Mouse (Mus musculus) heart, adult 11 months (tissue): ENCODE results near the gene Tmem151b.
A peak's percentile ranks its signal among the peaks of the same experiment; 100 is the strongest.

Experiments
- DNase-seq: peaks from one replicate; pipeline ENCODE4 v3.0.0; 2022

Tmem151b gene

GRCm38 (mm10) chr17:45544873-45545277 is 4.6 kb downstream of the Tmem151b start:
- DNase-seq = no peak

DNA sequence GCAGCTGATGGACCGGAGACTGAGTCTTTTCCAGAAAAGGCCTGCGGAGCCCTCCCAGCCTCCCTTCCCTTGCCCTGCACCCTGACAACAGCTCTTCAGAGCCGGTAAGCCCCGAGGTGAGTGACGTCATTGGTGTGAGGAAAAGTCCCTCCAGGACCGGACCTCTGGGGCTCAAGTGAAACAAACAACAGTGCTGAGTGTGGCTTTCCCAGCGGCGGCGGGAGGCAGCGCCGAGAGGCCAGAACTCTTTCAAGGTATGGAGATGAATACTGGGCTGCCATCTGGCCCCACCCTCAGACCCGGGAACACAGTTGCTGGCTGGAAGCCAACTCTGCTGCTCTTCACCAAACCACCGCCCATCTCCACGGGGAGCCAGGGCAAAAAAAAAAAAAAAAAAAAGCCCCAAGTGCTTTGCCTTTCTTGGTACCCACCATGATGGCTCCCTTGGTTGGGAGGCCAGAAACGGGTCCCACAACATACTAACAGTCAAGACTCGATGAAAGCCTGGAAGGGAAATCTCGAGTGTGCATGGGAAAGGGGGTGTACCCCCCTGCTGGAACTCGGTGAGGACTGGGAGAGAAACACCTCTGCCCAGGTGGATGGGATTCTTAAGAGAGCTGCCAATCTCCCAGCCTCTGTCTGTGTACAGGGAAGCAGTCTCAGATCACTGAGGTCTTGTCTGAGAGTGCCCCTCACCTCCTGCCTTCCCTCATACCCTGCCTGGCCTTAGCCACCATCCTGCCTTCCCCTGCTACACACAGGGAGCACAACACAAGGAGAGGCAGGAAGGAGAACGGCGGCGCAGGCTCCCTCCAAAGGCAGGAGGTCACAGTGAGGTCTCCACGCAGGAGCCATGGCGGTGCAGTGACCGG is 5.2 kb downstream of the Tmem151b start:
- peak; percentile 84 for DNase-seq

GRCm38 (mm10) chr17:45543115-45543514 is 6.4 kb downstream of the Tmem151b start:
- DNase-seq = no peak

- peak; percentile 74 for DNase-seq
Observed at GRCm38 (mm10) chr17:45542705-45543104, 6.8 kb downstream of the Tmem151b start.

- DNase-seq = peak; percentile 78
Observed at GRCm38 (mm10) chr17:45542129-45542528, 7.3 kb downstream of the Tmem151b start.

GRCm38 (mm10) chr17:45539664-45540063 is 9.8 kb downstream of the Tmem151b start:
- peak; percentile 81 for DNase-seq

- no peak for DNase-seq
Observed at GRCm38 (mm10) chr17:45538394-45538793, 11.1 kb downstream of the Tmem151b start.

GRCm38 (mm10) chr17:45536264-45536663 is 13.2 kb downstream of the Tmem151b start:
- no peak for DNase-seq

GRCm38 (mm10) chr17:45532896-45533295 is 16.6 kb downstream of the Tmem151b start:
- peak; percentile 88 for DNase-seq

GRCm38 (mm10) chr17:45530346-45530782 is 19.1 kb downstream of the Tmem151b start:
- peak; percentile 58 for DNase-seq

- DNase-seq = peak; percentile 73
Observed at GRCm38 (mm10) chr17:45526571-45526970, 22.9 kb downstream of the Tmem151b start.

GRCm38 (mm10) chr17:45524961-45525360 is 24.5 kb downstream of the Tmem151b start:
- peak; percentile 84 for DNase-seq

GRCm38 (mm10) chr17:45523263-45523662 is 26.2 kb downstream of the Tmem151b start, which contains the start of gene Tcte1:
Gene Tcte1 (plus strand): TSS chr17:45523434.
- DNase-seq = no peak

DNA sequence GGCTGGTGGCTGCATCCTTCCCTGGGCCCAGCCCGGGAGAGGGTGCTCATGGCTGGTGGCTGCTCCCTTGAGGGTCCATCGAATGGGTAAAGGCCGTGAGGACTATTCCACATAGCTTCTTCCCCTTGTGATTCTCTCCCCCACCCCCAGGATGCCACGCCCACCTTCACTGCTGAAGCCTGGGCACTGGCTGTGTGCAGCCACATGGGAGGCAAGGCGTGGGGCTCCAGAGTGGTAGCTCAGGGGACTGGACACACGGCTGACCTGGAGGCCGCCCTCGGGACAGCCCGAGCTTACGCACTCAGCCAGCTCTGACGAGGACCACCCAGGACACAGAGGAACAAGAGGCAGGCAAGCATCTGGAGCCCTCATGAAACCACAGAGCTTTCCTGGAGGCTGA is 29.3 kb downstream of the Tmem151b start:
- DNase-seq = no peak

DNA sequence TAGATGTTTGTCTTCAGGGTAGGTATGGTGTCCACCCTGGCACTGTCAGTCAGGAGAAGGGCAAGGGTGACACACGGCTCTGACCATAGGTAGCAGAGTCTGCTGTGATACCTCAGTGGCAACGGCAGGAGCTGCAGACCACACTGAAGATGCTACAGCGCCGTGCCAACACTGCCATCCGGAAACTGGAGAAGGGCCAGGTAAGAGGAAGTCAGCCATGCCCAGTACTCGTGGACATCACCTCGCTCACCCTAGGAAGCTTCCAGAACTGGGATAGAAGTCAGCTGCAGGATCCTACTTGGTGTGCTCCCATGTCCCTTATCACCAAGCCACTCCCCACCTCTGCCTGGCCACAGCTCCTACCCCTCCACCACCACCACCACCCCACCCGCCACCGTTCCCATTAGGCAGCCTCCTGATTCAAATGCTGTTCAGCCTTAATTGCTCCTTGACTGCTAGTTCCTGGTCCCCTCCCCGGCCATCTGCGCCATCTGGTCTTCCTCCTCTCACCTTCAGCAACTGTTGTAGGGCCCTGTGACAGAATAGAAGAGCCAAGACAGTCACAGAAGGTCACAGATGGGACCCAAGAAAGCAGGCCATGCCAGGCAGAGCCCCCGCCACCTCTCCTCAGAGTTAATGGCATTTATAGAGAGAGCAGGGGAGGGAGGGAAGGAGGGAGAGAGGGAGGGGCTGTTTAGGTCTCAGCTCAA is 30.6 kb downstream of the Tmem151b start:
- DNase-seq = no peak

- no peak for DNase-seq
Observed at GRCm38 (mm10) chr17:45517549-45518215, 31.8 kb downstream of the Tmem151b start.

GRCm38 (mm10) chr17:45517135-45517534 is 32.3 kb downstream of the Tmem151b start:
- DNase-seq = no peak

DNA sequence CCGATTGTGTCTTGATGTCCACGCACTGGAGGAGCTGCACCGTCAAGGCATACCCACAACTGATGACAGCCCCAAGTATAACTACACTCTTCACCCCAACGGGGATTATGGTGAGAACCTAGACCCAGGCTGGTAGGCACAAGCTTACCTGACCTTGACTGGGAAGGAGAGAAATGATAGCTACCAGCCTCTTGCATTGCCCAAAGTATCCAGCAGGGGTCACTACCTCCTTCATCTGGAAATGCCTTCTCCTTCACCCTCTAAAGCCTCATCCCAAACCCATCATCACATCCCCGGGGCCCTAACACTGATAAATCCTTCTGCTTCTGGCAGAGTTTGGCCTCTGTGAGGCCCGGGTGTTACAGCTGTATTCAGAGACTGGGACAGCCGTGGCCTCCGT is 33.0 kb downstream of the Tmem151b start:
- peak; percentile 93 for DNase-seq

- DNase-seq = no peak
Observed at GRCm38 (mm10) chr17:45515806-45516205, 33.7 kb downstream of the Tmem151b start.

- no peak for DNase-seq
Observed at GRCm38 (mm10) chr17:45515204-45515726, 34.2 kb downstream of the Tmem151b start.

DNA sequence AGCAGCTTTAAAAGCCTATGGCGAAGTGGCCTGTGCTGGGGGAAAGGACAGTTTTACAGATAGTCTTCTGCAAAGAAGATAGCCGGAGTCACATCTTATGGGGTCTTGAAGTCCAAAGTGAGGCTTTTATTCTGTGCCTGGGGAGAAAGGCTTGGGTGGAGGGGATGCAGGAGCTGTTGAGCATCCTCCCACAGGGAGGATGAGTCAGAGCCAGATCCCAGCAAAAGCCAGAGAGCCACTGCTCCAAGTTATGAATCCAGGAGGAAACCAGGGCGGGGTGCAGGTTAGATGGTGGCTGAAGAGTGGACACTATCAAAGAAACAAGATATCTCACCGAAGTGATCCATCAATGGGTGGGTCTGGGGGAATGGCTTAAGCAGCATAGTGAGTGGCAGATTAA is 37.7 kb downstream of the Tmem151b start:
- DNase-seq = no peak

- DNase-seq = no peak
Observed at GRCm38 (mm10) chr17:45510871-45511270, 38.6 kb downstream of the Tmem151b start.

DNA sequence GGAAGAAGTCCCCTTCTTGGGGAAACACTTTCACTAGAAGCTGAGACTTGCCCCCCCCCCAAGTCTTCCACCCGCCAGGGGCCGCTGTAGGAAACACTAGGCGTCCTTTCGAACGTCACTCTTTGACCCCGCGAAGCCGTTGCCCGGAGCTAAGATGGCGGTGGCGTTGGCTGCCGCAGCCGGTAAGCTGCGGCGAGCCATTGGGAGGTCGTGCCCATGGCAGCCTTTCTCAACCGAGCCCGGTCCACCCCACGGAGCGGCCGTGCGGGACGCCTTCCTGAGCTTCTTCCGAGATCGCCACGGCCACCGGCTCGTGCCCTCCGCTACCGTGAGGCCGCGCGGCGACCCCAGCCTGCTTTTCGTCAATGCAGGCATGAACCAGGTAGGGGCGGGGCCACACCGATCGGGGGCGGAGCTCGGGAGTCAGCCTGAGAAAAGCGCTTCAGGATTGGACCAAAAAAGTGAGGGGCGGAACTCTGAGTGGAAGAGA is 42.7 kb downstream of the Tmem151b start, which contains the start of gene Aars2:
Gene Aars2, plus strand, starts transcription at position 142 of the 490 bp plus-strand sequence.
- DNase-seq = peak; percentile 99
